Mouse (Mus musculus) liver, embryonic 14.5 days (tissue): ENCODE results near the gene Pif1.
A peak's percentile ranks its signal among the peaks of the same experiment; 100 is the strongest.

Experiments
- CTCF ChIP-seq: IDR thresholded peaks from 2 replicates; pipeline ENCODE4 v1.5.1; 2016; ENCODE audit warnings: antibody characterized with exemption, low read depth, control low read depth
- EP300 ChIP-seq: IDR thresholded peaks from 2 replicates; pipeline ENCODE4 v1.6.1; 2016; ENCODE audit warnings: antibody characterized with exemption, low read depth

DNA sequence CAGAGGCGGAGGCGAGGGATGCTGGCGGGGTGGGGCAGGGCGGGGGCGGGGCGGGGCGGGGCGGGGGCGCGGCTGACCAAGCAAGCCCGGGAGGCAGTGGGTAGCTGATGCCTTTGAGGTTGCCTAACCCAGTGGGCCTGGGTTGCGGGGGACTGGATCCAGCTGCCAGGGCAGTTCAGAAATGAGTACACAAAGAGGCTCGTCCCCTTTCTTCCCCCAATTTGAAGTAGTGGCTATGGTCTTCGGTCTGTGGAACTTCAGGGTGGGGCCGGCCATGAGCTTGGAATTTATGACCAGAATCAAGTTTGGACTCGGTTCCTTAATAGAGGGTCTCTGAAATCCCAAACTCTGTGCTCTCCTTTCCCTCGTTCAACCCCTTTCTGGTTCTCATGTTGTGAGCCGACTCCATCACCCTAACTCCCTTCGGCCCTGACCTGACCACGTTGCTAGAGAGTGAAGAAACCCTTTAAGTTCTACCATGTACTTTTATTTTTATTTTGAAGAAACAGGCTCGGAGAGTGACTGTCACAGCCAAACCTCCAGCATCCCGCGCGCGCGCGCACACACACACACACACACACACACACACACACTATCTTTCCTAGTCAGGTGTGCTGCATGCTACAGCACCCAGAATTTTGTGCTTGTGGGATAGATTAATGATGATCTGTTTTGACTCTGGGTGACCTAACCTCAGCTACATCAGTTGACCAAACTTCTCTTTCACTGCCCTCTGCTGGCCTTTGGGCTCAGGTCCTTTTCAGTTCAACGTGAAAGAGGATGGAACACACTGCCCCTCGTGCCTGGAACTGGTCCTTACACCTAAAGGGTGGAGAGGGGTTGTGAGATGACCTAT, 6.3 kb upstream of the Pif1 start:
- TF ChIP-seq CTCF (peak; percentile 100), EP300 (peak; percentile 72)
